Mouse (Mus musculus) small intestine, adult 2 months (tissue): Measurements from ENCODE around the gene Sema5a.

Source experiments
- CTCF ChIP-seq: fragments of 200-500 bp; IDR thresholded peaks from 2 replicates; pipeline ENCODE4 v1.5.1; 2012; ENCODE audit warnings: low read depth, mild to moderate bottlenecking, control low read depth, inconsistent platforms, low read length, moderate library complexity, mixed read lengths; ENCODE audit not compliant: insufficient replicate concordance, insufficient read length; ENCODE audit errors: extremely low read depth
- POLR2A ChIP-seq: fragments of 200-500 bp; IDR thresholded peaks from 2 replicates; pipeline ENCODE4 v1.6.1; 2012; ENCODE audit warnings: low read depth, mild to moderate bottlenecking, control low read depth, inconsistent platforms, low read length, moderate library complexity

GRCm38 (mm10) chr15:32343544-32343943, 98.9 kb downstream of the Sema5a start:
- no peak for TF ChIP-seq CTCF
- no peak for TF ChIP-seq POLR2A
